Mouse (Mus musculus) small intestine, adult 2 months (tissue): Measurements from ENCODE around the gene Ffar2.

Source experiments
- CTCF ChIP-seq: fragments of 200-500 bp; IDR thresholded peaks from 2 replicates; pipeline ENCODE4 v1.5.1; 2012; ENCODE audit warnings: low read depth, mild to moderate bottlenecking, control low read depth, inconsistent platforms, low read length, moderate library complexity, mixed read lengths; ENCODE audit not compliant: insufficient replicate concordance, insufficient read length; ENCODE audit errors: extremely low read depth
- POLR2A ChIP-seq: fragments of 200-500 bp; IDR thresholded peaks from 2 replicates; pipeline ENCODE4 v1.6.1; 2012; ENCODE audit warnings: low read depth, mild to moderate bottlenecking, control low read depth, inconsistent platforms, low read length, moderate library complexity

DNA sequence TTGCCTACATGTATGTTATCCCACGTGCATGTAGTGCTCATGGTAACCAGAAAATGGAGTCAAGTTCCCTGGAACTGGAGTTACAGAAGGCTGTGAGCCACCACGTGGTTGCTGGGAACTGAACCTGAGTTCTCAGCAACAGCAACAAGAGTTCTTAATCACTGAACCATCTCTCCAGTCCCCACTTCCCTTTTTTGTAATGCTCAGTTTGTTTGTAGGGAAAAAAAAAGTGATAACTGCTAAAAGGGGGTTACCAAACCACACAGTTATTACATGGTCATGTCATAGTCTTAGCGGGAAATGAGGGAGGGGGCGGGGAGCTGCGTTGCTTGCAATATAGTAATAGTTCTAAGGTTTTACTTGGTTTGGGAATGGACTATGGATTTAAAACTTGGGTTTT lies 18.5 kb upstream of the Ffar2 start:
- TF ChIP-seq CTCF, result no peak
- TF ChIP-seq POLR2A, result no peak
